Mouse (Mus musculus): Measurements from ENCODE around the gene Sf3b5.
"Not testable (repeated sequence)": the region's sequence is repeated elsewhere in the genome, so short reads cannot be mapped to it uniquely, and the experiment has no call there.

The Sf3b5 gene

DNA sequence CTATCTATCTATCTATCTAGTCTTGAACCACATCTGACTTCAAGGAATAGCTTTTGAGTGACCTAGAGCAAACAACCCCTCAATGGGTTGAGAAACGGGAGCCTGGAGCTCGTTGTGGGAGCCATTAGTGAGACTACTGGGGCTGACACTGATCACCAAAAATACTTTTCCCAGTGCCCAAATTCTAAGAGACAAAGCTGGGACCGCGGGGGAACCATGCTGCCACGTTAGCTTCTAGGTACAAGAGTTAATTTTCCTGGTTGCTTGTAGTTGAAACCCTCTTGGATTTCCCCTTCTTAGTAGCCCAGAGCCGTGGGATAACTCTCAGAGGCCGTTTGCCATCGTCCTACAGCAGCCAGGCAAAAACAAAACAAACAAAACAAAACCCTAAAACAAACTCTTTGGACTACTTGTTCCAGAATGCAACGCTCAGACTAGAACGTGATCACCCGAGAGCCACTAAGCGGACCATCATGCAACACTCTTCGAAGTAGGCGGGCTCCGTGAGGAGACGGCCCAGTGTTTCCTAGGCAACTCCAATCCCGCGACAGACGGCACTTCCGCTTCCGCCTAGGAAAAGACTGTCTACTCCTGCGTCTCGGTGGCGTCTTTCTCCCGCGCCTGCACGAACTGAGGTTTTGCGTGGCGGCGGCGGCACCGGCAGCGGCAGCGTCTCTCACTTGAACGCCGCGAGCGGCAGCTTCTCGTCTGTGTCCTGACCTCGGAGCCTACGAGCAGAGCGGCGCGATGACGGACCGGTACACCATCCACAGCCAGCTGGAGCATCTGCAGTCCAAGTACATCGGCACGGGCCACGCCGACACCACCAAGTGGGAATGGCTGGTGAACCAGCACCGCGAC, 3.0 kb downstream of the Sf3b5 start:
- peak; percentile 93 for DNase-seq (ENCODE audit: low spot score)

DNA sequence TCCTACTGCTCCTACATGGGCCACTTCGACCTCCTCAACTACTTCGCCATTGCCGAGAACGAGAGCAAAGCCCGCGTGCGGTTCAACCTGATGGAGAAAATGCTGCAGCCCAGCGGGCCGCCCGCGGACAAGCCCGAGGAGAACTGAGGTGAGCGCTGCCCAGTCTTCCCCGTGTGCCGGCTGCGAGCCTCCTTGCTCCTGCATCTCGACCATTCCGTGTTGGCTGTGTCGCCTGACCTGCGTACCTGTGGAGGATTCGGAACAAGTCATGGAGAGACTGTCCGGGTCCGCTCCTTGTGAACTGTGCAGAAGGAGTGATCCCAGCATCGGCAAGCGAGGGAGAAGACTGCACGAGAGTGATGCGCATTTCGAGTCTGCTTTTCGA, 3.6 kb downstream of the Sf3b5 start:
- peak; percentile 44 for DNase-seq (ENCODE audit: low spot score)

DNA sequence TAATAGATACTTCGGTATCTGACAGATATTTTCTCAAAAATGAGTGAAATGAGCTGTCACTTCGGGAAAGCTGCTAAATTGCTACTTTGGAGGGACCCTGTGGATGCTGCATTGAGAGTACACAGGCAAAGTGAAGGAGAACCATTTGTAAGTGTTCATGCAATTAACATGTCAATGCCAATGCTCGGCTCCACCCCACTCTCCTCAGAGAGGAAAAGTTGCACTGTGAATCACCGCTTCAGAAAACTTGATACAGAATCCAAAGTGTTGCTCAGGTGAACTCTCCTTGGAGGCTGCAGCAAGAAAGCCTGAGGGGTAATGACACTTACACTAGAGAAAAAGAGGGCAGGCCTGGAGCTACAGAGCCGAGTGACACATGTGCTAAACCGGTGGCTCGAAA, 8.9 kb downstream of the Sf3b5 start:
- no peak for DNase-seq (ENCODE audit: low spot score)

DNA sequence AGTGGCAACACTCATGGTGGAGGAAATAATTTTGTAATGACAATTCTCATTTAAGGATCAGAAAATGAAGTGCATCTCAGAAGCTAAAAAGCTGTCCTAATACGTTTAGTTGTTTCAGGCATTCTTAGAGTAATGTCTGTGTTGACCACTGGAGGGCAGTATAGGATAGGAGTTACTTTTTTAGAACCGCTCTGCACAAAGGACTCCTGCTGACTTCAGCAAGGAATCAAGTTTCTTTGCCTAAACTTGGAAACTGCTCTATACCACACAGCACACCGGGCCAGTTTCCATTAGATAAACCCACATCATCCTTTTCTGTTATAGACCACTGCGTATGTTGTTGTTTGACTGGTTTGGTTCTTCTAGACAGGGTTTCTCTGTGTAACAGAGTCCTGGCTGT, 11.4 kb downstream of the Sf3b5 start:
- no peak for DNase-seq (ENCODE audit: low spot score)

DNA sequence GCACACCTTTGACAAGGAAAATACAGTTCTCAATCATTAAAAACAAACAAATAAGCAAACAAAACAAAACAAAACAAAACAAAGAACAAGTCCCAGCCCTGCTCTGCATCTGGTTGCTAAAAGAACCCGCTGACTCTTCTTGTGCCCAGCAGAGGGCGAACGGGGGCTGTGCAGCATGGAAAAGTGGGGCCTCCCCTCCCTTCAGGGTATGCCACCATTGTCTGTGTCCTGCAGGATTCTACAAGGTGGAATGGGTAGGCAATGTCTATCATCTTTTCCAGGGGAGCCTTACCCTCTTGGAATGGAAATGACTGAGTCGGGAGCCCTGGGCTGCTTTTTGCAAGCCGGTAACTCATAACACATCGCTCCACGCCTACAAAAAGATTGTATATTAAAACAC, 13.4 kb downstream of the Sf3b5 start:
- DNase-seq (ENCODE audit: low spot score), result peak; percentile 67

DNA sequence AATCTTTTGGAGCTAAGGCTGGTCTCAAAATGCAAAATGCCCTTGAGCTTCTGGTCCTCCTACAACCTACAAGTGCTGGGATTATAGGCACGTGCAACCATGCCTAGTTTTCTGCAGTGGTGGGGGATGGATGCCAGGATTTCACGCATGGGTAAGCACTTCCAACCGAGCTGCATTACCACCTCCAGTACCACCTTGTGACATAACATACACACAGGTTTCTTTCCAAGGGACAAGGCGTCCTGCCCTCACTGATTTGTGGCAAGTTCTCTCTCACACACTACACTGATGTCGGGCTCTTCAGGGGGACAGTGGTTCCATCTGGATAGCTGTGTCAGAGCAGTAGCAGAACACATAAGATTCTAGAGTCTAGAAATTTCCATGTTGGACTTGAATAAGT, 13.9 kb downstream of the Sf3b5 start:
- DNase-seq (ENCODE audit: low spot score), result no peak

DNA sequence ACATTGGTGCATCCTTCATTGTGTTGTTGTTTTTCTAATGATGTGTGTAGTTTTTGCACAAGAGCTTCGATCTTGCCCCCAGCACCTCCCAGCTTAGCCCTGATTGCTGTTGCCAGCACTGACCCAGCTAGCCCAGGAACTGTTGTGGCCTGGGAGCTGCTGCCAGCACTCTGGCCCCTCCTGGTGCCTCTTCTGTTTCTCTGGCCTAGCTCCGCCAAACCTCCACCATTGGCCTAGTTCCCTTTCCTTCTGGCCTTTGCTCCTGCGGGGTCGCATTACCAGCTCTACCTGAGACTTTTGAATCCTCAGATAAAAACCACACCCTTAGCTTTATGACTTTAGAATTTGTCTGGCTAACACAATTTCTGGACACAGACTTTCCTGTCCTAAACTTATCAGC, 17.0 kb downstream of the Sf3b5 start:
- DNase-seq (ENCODE audit: low spot score), result no peak

DNA sequence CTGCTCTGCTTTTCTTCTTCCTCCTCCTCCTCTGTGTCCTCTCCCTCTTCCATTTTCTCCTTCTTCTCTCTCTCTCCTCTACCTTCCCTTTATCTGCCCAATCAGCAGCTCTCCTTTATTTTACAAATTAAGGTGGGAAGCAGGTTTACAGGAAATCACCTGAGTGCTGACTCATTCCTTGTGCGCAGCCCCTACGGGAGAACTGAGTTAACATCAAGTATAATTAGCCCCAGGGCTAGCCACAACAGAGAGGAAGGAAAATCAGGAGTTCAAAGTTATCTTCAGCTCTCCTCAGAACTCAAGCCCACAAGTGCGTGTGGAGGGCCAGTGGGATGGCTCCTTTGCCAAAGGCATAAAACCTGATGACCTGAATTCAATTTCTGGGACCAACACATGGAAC, 18.8 kb downstream of the Sf3b5 start:
- DNase-seq (ENCODE audit: low spot score), result not testable (repeated sequence)

DNA sequence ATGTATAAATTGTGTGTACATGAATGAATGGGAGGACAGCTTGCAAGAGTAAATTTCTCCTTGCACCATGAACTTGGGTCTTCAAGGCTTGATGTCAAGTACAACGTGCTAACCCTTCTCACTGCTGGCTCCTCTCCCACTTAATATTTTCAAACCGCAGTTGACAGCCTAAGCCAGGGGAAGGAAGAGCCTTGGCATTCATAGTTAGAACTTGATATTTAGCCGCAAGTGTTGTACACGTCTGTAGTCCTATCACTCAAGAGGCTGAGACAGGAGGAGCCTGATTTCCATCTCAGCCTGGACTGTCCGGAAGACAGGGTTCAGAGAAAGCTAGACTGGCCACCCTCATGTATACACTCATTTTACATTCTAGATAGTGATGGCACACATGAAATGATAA, 22.6 kb downstream of the Sf3b5 start:
- no peak for DNase-seq (ENCODE audit: low spot score)

DNA sequence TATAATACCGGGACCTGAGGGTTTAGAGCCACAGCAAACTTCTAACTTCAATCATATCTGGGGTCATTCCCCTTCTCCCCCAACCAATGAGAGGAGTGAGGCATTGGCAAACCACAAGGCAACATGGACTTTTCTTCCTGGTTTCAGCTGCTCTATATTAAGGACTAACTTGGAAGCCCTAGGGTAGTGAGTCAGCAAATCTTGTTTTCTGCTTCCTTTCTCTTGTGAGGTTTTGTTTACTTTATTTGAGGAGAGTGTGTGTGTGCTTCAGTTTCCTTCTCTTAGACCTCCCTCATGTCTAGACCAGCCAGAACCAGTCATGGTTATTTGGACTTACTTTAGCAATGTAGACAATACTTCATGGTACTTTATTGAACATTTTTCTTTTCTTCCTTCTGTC, 23.1 kb downstream of the Sf3b5 start:
- no peak for DNase-seq (ENCODE audit: low spot score)

DNA sequence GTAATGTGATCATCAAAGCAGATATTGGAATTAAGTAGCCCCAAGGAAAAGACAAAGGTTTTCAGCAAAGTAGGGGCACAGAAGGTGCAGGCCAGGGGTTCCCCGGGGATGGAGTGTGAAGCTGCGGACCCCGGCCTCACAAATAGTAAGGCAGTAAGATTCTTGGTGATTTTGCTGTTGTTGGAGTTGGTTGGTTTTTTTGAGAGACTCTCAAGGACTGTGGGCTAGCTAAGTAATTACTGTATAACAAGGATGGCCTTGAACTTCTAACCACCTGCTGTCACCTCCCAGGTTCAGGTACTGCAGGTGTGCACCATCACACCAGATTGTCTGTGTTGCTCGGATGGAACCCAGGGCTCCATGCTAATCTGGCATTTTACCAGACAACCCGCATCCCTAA, 24.3 kb downstream of the Sf3b5 start:
- no peak for DNase-seq (ENCODE audit: low spot score)

DNA sequence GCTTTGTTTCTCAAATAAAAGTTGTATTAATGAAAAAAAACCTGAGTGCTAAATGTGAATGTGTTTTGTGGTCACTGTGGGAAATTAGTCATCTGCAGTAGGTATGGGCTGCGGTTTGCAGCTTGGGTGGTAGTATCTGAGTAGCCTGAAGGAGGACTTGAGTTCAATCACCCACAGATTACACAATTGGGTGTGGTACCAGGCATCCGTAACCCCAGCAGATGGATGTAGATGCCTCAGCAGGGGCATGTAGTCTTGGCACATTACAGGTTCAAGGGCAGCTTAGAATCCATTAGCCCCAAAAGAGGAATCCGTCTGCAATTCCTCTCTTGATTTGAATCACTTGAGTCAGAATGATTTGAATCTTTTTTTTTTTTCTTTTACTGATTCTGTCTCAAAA, 30.1 kb downstream of the Sf3b5 start:
- no peak for DNase-seq (ENCODE audit: low spot score)

DNA sequence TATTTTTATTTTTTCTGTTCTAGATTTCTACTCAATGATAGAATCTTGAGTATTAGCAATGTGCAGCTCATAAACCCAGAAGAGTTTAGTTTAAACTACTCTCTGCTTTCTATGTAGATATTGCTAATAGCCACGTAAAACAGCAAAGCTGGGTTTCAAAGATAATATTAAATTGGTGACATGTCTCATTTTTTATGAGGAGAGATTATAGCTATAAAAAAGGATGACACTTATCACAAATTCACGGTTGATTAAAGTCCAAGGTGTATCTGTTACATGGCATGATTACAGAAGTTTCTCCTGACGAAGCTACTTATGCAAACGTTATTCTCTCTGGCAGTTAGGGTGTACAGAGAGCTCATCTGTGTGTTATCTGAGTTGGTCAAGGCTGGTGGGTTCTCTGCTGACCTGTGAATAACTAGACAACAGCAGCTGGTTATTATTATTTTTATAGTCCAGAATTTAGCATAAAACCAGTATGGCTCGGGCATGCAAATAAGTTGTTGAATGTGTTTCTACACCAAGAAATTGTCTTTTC, 34.6 kb downstream of the Sf3b5 start:
- DNase-seq (ENCODE audit: low spot score), result no peak

DNA sequence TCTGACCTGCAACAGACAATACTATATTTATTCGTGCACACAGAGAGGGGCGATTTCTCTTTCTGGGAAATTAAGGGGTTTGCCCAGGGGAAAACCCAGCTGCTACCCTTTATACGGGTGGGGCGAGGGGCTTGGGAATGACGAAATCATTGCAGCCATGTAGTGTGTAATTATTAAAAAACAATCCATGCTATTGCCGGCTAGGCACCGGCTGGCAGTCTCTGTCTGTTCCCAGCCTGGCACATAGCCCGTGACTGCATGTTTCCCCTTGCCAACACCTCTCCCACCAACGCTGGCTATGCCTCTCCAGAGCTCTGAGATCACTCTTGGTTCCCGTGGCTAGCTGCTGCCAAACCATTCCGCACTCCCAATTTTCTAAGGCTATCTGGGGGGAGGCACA, 39.5 kb downstream of the Sf3b5 start:
- no peak for DNase-seq (ENCODE audit: low spot score)

DNA sequence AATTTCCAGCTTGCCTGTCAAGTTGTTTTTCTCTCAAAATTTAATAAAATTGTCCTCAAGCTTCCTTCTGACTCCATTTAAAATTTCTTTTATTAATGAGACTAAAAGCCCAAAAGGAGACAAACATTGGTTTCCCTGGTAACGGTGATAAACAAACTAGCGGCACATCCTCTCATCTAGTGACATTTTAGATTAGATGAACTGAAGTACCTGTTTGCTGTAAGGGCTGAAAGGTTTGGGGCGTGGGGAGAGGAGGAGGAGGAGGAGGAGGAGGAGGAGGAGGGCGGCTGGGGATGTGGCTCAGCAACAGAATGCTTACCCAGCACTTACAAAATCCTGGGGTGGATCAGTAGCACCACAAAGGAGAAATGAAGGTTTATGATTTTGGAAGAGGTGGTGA, 42.7 kb downstream of the Sf3b5 start:
- DNase-seq (ENCODE audit: low spot score), result no peak

DNA sequence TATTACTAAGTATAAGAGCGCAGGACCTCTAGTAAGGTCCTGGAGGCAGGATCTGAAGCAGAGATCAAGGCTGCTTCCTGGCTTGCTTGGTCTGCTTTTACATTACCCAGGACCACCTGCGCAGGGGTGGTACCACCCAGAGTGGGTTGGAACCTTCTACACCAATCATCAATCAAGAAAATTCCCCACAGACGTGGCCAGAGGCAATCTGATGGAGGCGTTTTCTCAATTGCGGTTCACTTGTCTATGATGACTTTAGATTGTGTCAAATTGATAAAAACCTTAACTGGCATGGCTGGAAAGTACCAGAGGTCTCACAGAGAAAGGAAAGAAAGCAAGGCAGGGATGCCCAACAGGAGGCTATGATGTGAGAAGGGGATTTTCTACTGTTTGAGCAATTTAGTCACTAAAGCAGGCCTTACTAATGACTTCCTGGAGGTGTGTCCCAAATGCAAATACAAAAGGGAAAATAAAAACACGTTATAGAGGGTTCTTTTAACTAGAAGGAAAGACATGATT, 51.8 kb downstream of the Sf3b5 start:
- no peak for DNase-seq (ENCODE audit: low spot score)
